In the genomic region with DNA sequence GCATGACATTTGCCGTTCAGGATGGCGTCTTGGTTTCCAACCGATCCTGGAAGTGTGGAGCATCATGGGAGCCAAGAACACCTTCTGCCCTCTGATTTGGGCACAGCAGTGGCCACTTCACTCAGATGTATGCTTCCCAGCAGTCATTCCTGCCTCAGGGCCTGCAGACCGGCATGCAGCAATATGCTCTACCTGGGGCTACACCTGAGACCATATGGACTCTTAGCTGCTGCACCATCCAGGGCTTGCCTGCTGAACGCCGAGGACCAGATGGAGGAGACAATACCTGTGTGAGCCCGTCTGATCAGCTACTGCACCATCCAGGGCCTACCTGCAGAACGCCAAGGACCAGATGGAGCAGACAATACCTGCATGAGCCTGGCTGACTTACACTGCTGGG, we compare ENCODE assay signal across 12 mouse cellular contexts.
A peak's percentile ranks its signal among the peaks of the same experiment; 100 is the strongest.
DNase-seq lines count a peak whose midpoint lies in the region.
"Had no signal": no experiment of that assay in that cellular context is flagged by ENCODE, and none has a peak within 500 bp of the region (broad histone marks: within the 10 kb centered on the region; RNA-seq: fewer than 3 reads in every experiment).

No protein-coding gene starts in this region.

- intact Hi-C loops in left cerebral cortex, postnatal 4 days (cut with DNase I): no loop called here
- intact Hi-C loops in left cerebral cortex, postnatal 10 days (cut with DNase I): no loop called here
- intact Hi-C loops in heart, postnatal 14 days (cut with DNase I): no loop called here

- DNase-seq in left cerebral cortex, postnatal 4 days: peak; percentile 63
- no peak for DNase-seq in left cerebral cortex, postnatal 10 days (ENCODE audit: extremely low spot score in 1 of 2, low spot score in 2 of 2)
- peak; percentile 94 for DNase-seq in cerebellum, adult 11 months
- DNase-seq in cerebellum, adult 8-10 months: peak; percentile 93
- DNase-seq in cerebellum, postnatal 25 days: peak; percentile 90
- no peak for DNase-seq in kidney, postnatal 4 days
- DNase-seq in heart, postnatal 14 days: no peak
- DNase-seq: adrenal gland, postnatal 14 days; forebrain, postnatal 0 days; gastrocnemius, postnatal 10 days; heart, postnatal 36 days; kidney, postnatal 14 days had no signal

Comparison
In these comparisons a context has a peak if more than half of its experiments do, and no peak if none do; other contexts are left out.
1. DNase-seq: peak in left cerebral cortex, postnatal 4 days (single experiment), cerebellum, adult 11 months (single experiment), cerebellum, adult 8-10 months (single experiment) and cerebellum, postnatal 25 days (2 of 2); none in left cerebral cortex, postnatal 10 days (0 of 2), kidney, postnatal 4 days (0 of 2) and heart, postnatal 14 days (0 of 2).